20 mouse cellular contexts compared by ENCODE assay signal in the genomic region with DNA sequence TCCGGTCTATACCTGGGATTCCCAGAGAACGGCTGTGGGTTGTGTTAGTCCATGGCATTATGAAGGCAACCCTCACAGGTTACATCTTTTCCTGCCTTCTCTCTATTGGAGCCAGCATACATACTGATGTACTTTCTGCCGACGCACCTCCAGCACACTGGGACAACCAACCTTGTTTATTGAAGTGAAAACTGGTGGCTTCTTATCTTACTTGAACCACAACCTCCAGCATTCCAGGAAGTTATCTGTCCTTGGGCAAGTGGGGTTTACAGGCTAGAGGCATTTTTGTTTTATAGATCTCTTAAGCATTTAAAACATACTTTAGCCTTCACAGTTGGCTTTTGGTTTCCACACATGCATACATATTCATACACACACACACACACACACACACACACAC. TPM values are rescaled to one million over a fixed set of nuclear protein-coding genes. Genes with fewer than 3 reads are reported as not detected.
DNase-seq lines count a peak whose midpoint lies in the region; ATAC-seq and TF ChIP-seq lines count a peak whose summit lies in the region.
"Had no signal": no experiment of that assay in that cellular context is flagged by ENCODE, and none has a peak within 500 bp of the region (broad histone marks: within the 10 kb centered on the region; RNA-seq: fewer than 3 reads in every experiment).

No protein-coding gene starts in this region.

- no peak for TF ChIP-seq CTCF in heart, adult 2 months (IDR thresholded peaks at IDR 0.05)
- no peak for TF ChIP-seq CTCF in liver, embryonic 14.5 days (IDR thresholded peaks at IDR 0.05; ENCODE audit: low read depth)

- H3K27ac ChIP-seq in heart, embryonic 10.5 days = peak overlapping the region; percentile 29; the same call in 1 of the 2 replicates
- no peak overlapping the region for H3K27ac ChIP-seq in heart, adult 2 months
- H3K27ac ChIP-seq in liver, embryonic 14.5 days = peak overlapping the region; percentile 98
- H3K27ac ChIP-seq in midbrain, embryonic 11.5 days (ENCODE audit: low read depth, low read length) = no peak overlapping the region
- H3K27ac ChIP-seq in hindbrain, embryonic 13.5 days = no peak overlapping the region
- H3K27ac ChIP-seq: embryonic facial prominence, embryonic 10.5 days; midbrain, embryonic 12.5 days had no signal

- 0 out of 2 replicates have a peak, but pooled peaks cover 2% of the 10 kb centered on the region for H3K4me1 ChIP-seq in heart, embryonic 10.5 days
- peaks cover 2% of the 10 kb centered on the region; the same call in 1 of the 2 replicates for H3K4me1 ChIP-seq in heart, adult 2 months (ENCODE audit: control insufficient read depth, insufficient read depth, low read length)
- peaks cover 56 to 57% of the 10 kb centered on the region in 2 experiments for H3K4me1 ChIP-seq in liver, embryonic 14.5 days (replicated peaks; ENCODE audit: control insufficient read depth in 2 of 2, insufficient read depth in 2 of 2, low read length in 1 of 2)
- no peaks in the 10 kb centered on the region for H3K4me1 ChIP-seq in midbrain, embryonic 11.5 days (ENCODE audit: control insufficient read depth, insufficient read depth, low read length)
- H3K4me1 ChIP-seq in hindbrain, embryonic 13.5 days (replicated peaks) = no peaks in the 10 kb centered on the region
- H3K4me1 ChIP-seq: embryonic facial prominence, embryonic 10.5 days; midbrain, embryonic 12.5 days had no signal

- H3K27me3 ChIP-seq in heart, embryonic 10.5 days (ENCODE audit: insufficient read depth, poor library complexity, severe bottlenecking) = no peaks in the 10 kb centered on the region
- H3K27me3 ChIP-seq in heart, adult 2 months (ENCODE audit: control insufficient read depth, insufficient read depth, low read length) = no peaks in the 10 kb centered on the region
- no peaks in the 10 kb centered on the region for H3K27me3 ChIP-seq in liver, embryonic 14.5 days (ENCODE audit: control insufficient read depth, insufficient read depth, low read length)
- H3K27me3 ChIP-seq in midbrain, embryonic 11.5 days (ENCODE audit: control insufficient read depth, insufficient read depth, low read length) = no peaks in the 10 kb centered on the region
- no peaks in the 10 kb centered on the region for H3K27me3 ChIP-seq in hindbrain, embryonic 13.5 days
- H3K27me3 ChIP-seq: midbrain, embryonic 12.5 days had no signal

- ATAC-seq in liver, embryonic 14.5 days (ENCODE audit: insufficient read depth) = peak; percentile 85
- ATAC-seq in midbrain, embryonic 11.5 days (ENCODE audit: low FRiP score) = no peak
- no peak for ATAC-seq in inflammation-experienced regulatory T-cells, adult 6 months
- no peak for ATAC-seq in hindbrain, embryonic 13.5 days (ENCODE audit: low FRiP score)
- ATAC-seq: forebrain, postnatal 0 days; lung, postnatal 0 days had no signal

- H3K9me3 ChIP-seq in heart, embryonic 10.5 days = no peaks in the 10 kb centered on the region
- H3K9me3 ChIP-seq in liver, embryonic 14.5 days (ENCODE audit: control insufficient read depth, low read length) = no peaks in the 10 kb centered on the region
- H3K9me3 ChIP-seq in midbrain, embryonic 11.5 days (ENCODE audit: control insufficient read depth, low read length) = no peaks in the 10 kb centered on the region
- H3K9me3 ChIP-seq in hindbrain, embryonic 13.5 days = no peaks in the 10 kb centered on the region
- H3K9me3 ChIP-seq: embryonic facial prominence, embryonic 10.5 days had no signal

- no peak for DNase-seq in heart, embryonic 10.5 days (ENCODE audit: low spot score)
- DNase-seq in heart, adult 2 months = no peak
- DNase-seq in thymus, postnatal 0 days (ENCODE audit: low spot score) = peak; percentile 1
- no peak for DNase-seq in thymus, postnatal 36 days
- DNase-seq in liver, embryonic 14.5 days (ENCODE audit: low read depth in 3 of 3, low spot score in 3 of 3) = peak; percentile 71 to 77 (median 72)
- DNase-seq in midbrain, embryonic 11.5 days (ENCODE audit: low spot score, missing footprints) = no peak
- DNase-seq: adrenal gland, postnatal 10 days; cerebellum, adult 11-12 months; cerebellum, postnatal 36 days; forebrain, postnatal 0 days; heart, adult 11 months; heart, postnatal 4 days; kidney, postnatal 4 days; right cerebral cortex, postnatal 4 days; thymus, adult 18-20 months had no signal

- TF ChIP-seq EP300 in heart, adult 2 months (IDR thresholded peaks at IDR 0.05; ENCODE audit: insufficient read depth, low read depth, low read length) = no peak
- TF ChIP-seq EP300 in liver, embryonic 14.5 days (IDR thresholded peaks at IDR 0.05; ENCODE audit: low read depth) = peak; percentile 88

- no peak overlapping the region for H3K9ac ChIP-seq in heart, adult 2 months (ENCODE audit: low read depth, low read length)
- H3K9ac ChIP-seq in liver, embryonic 14.5 days (replicated peaks) = peak overlapping the region; percentile 79
- H3K9ac ChIP-seq in midbrain, embryonic 11.5 days (ENCODE audit: low read length) = no peak overlapping the region
- no peak overlapping the region for H3K9ac ChIP-seq in hindbrain, embryonic 13.5 days
- H3K9ac ChIP-seq: forebrain, postnatal 0 days; midbrain, embryonic 12.5 days had no signal

- peak overlapping the region; percentile 81 for H3K4me2 ChIP-seq in liver, embryonic 14.5 days (ENCODE audit: low read depth)
- no peak overlapping the region for H3K4me2 ChIP-seq in midbrain, embryonic 11.5 days
- no peak overlapping the region for H3K4me2 ChIP-seq in hindbrain, embryonic 13.5 days
- H3K4me2 ChIP-seq: midbrain, embryonic 12.5 days had no signal

- no peak overlapping the region for H3K4me3 ChIP-seq in heart, embryonic 10.5 days
- H3K4me3 ChIP-seq in heart, adult 2 months = no peak overlapping the region
- H3K4me3 ChIP-seq in liver, embryonic 14.5 days (ENCODE audit: insufficient read depth in 1 of 2, low read depth in 2 of 2, low read length in 2 of 2) = peak overlapping the region; percentile 56 to 66
- H3K4me3 ChIP-seq in midbrain, embryonic 11.5 days (ENCODE audit: low read depth, low read length) = no peak overlapping the region
- H3K4me3 ChIP-seq in hindbrain, embryonic 13.5 days = no peak overlapping the region
- H3K4me3 ChIP-seq: embryonic facial prominence, embryonic 10.5 days; midbrain, embryonic 12.5 days had no signal

- WGBS in heart, embryonic 10.5 days = 57% methylated on average over 4 of the region's 4 CpGs
- WGBS in heart, adult 2 months = 70% methylated on average over 4 of the region's 4 CpGs
- WGBS in liver, embryonic 14.5 days (ENCODE audit: insufficient replicate concordance) = 16% methylated on average over 4 of the region's 4 CpGs
- 93% methylated on average over 4 of the region's 4 CpGs for WGBS in midbrain, embryonic 11.5 days
- 92% methylated on average over 4 of the region's 4 CpGs for WGBS in hindbrain, embryonic 13.5 days

- intact Hi-C loops in heart, adult 2 months (cut with DNase I) = no loop called here

- H3K36me3 ChIP-seq in heart, embryonic 10.5 days = no peaks in the 10 kb centered on the region
- H3K36me3 ChIP-seq in heart, adult 2 months (ENCODE audit: control insufficient read depth, insufficient read depth, low read length) = no peaks in the 10 kb centered on the region
- H3K36me3 ChIP-seq in liver, embryonic 14.5 days (replicated peaks; ENCODE audit: control insufficient read depth, insufficient read depth, low read depth) = no peaks in the 10 kb centered on the region
- H3K36me3 ChIP-seq in midbrain, embryonic 11.5 days (ENCODE audit: control insufficient read depth, insufficient read depth, low read length) = no peaks in the 10 kb centered on the region
- H3K36me3 ChIP-seq in hindbrain, embryonic 13.5 days = no peaks in the 10 kb centered on the region
- H3K36me3 ChIP-seq: embryonic facial prominence, embryonic 10.5 days; midbrain, embryonic 12.5 days had no signal

- TF ChIP-seq POLR2A in heart, adult 2 months (IDR thresholded peaks at IDR 0.05; ENCODE audit: insufficient read depth, low read depth, low read length) = no peak

- no peaks in the 10 kb centered on the region for H3K79me2 ChIP-seq in heart, adult 2 months (replicated peaks; ENCODE audit: control insufficient read depth, insufficient read depth, low read length)

RNA-seq across cellular contexts. Expression of a gene that starts 22.3 kb away (rescaled TPM):
- polyA plus RNA-seq in heart, embryonic 10.5 days (2016; fragmentation: Nextera tagmentation; extraction: Ambion mirVana) = 35.2 and 35.6 TPM in 2 replicates
- 10 to 100 TPM; 74.9 to 85.1 TPM for total RNA-seq in heart, adult 2 months (2021)
- 17.3 and 36.7 TPM in 2 replicates for polyA plus RNA-seq in heart, adult 2 months (2012; rRNA removed)
- polyA plus RNA-seq in thymus, postnatal 0 days (2015; fragmentation: Nextera tagmentation; extraction: Ambion mirVana) = 36.7 and 50.8 TPM in 2 replicates
- polyA plus RNA-seq in liver, embryonic 14.5 days (2012; rRNA removed) = 17.9 and 22.3 TPM in 2 replicates
- 22.1 and 25.2 TPM in 2 replicates for polyA plus RNA-seq in liver, embryonic 14.5 days (2014; fragmentation: Nextera tagmentation; extraction: Ambion mirVana)
- 30.3 and 35.1 TPM in 2 replicates for polyA plus RNA-seq in midbrain, embryonic 11.5 days (2014; fragmentation: Nextera tagmentation; extraction: Ambion mirVana)
- 10 to 100 TPM; 58.9 to 78.1 (median 63.5) TPM for polyA plus RNA-seq in inflammation-experienced regulatory T-cells, adult 6 months (2017; shearing (Covaris generic))
- 36.8 and 38.9 TPM in 2 replicates for polyA plus RNA-seq in hindbrain, embryonic 13.5 days (2015; fragmentation: Nextera tagmentation; extraction: Ambion mirVana)

Comparison
In these comparisons a context has a peak if more than half of its experiments do, and no peak if none do; other contexts are left out.
1. DNase-seq: peak in thymus, postnatal 0 days (single experiment) and liver, embryonic 14.5 days (3 of 3); none in heart, embryonic 10.5 days (single experiment), heart, adult 2 months (0 of 2), thymus, postnatal 36 days (0 of 2) and midbrain, embryonic 11.5 days (single experiment).
2. H3K27ac ChIP-seq: peak in heart, embryonic 10.5 days (single experiment) and liver, embryonic 14.5 days (single experiment); none in heart, adult 2 months (single experiment), midbrain, embryonic 11.5 days (single experiment) and hindbrain, embryonic 13.5 days (single experiment).
3. H3K4me3 ChIP-seq: peak in liver, embryonic 14.5 days (2 of 2); none in heart, embryonic 10.5 days (single experiment), heart, adult 2 months (single experiment), midbrain, embryonic 11.5 days (single experiment) and hindbrain, embryonic 13.5 days (single experiment).